ENCODE assay signal across 28 mouse cellular contexts in the genomic region with DNA sequence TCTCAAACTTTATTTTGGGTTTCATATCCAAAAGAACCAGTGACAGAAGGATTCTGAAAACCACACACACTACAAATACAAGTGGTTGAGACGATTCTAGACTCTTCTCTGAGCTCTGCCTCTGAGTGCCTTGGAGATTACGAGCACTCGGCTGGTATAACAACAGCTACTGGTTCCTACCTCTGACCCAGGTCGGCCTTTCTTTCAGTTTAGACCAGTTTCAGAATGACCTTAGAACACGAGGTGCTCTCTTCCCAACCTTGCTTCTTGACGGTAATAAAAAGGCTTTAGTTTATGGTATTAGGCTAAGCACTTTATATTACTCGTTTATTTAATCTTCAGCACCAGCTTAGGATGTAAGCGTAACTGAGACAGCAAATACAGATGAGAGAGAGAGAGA.
"Had no signal": no experiment of that assay in that cellular context is flagged by ENCODE, and none has a peak within 500 bp of the region (broad histone marks: within the 10 kb centered on the region; RNA-seq: fewer than 3 reads in every experiment).

No protein-coding gene starts in this region.

- ATAC-seq: forebrain, embryonic 13.5 days; forebrain, embryonic 14.5 days; forebrain, embryonic 15.5 days; forebrain, embryonic 16.5 days; forebrain, postnatal 0 days had no signal

- DNase-seq: cerebellum, adult 2 months; cerebellum, adult 8-10 months; cerebellum, adult 9-10 months; cerebellum, adult 9-11 months; cerebellum, postnatal 10 days; cerebellum, postnatal 14 days; cerebellum, postnatal 25 days; cerebellum, postnatal 36 days; embryo, embryonic 11 days; forebrain, postnatal 0 days; gastrocnemius, adult 2 months; gastrocnemius, postnatal 10 days; gastrocnemius, postnatal 14 days; gastrocnemius, postnatal 25 days; gastrocnemius, postnatal 36 days; heart, adult 11 months; heart, adult 18-20 months; heart, adult 2 months had no signal

- H3K4me2 ChIP-seq: embryonic facial prominence, embryonic 12.5 days; embryonic facial prominence, embryonic 13.5 days; embryonic facial prominence, embryonic 15.5 days; forebrain, embryonic 12.5 days; forebrain, embryonic 13.5 days; forebrain, embryonic 15.5 days had no signal

- H3K27ac ChIP-seq: embryonic facial prominence, embryonic 10.5 days; embryonic facial prominence, embryonic 12.5 days; embryonic facial prominence, embryonic 13.5 days; embryonic facial prominence, embryonic 15.5 days; forebrain, embryonic 12.5 days; forebrain, embryonic 13.5 days; forebrain, embryonic 15.5 days; gastrocnemius, adult 2 months; heart, adult 2 months had no signal

- H3K36me3 ChIP-seq: forebrain, embryonic 12.5 days; forebrain, embryonic 15.5 days had no signal

- H3K27me3 ChIP-seq: embryonic facial prominence, embryonic 12.5 days; embryonic facial prominence, embryonic 13.5 days; embryonic facial prominence, embryonic 15.5 days; forebrain, embryonic 12.5 days; forebrain, embryonic 13.5 days; forebrain, embryonic 15.5 days had no signal

- H3K9ac ChIP-seq: embryonic facial prominence, embryonic 12.5 days; embryonic facial prominence, embryonic 13.5 days; embryonic facial prominence, embryonic 15.5 days; forebrain, embryonic 12.5 days; forebrain, embryonic 13.5 days; forebrain, embryonic 15.5 days; forebrain, postnatal 0 days had no signal

- H3K9me3 ChIP-seq: embryonic facial prominence, embryonic 10.5 days; embryonic facial prominence, embryonic 12.5 days; embryonic facial prominence, embryonic 13.5 days; embryonic facial prominence, embryonic 15.5 days; forebrain, embryonic 12.5 days; forebrain, embryonic 13.5 days; forebrain, embryonic 15.5 days had no signal

- H3K4me3 ChIP-seq: embryonic facial prominence, embryonic 10.5 days; embryonic facial prominence, embryonic 12.5 days; embryonic facial prominence, embryonic 13.5 days; embryonic facial prominence, embryonic 15.5 days; erythroblast, embryonic 14.5 days; forebrain, embryonic 12.5 days; forebrain, embryonic 13.5 days; forebrain, embryonic 15.5 days; gastrocnemius, adult 2 months; heart, adult 2 months had no signal
